Comparison of ENCODE assay signal across 8 mouse cellular contexts in the genomic region with DNA sequence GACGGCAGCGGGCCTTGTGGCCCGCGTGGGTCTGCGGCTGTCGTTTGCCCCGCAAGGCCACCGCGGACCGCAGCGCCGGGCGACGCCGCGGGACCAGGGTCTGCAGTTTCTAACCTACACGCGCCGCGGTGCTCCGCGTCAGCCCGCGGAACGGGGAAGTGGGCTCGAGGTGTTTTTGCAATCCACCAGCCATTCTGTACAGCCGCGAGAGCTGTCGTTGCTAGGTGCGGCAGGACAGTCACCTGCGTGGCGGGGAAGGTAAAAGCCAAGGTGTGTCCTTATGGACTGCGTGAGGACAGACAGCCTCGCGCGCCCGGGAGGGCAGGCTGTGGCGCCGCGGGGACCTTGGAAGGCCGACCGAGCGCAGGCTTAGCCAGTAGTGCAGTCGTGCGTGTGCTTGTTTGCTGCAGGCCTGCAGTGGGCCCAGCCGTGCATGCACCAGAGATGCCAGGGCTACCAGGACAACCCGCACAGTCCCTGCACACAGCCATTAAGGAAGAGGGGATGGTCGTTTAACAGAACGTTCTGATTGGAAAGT. TPM values are rescaled to one million over a fixed set of nuclear protein-coding genes. Genes with fewer than 3 reads are reported as not detected.
DNase-seq lines count a peak whose midpoint lies in the region; ATAC-seq and TF ChIP-seq lines count a peak whose summit lies in the region.

No protein-coding gene starts in this region.

- peak overlapping the region; percentile 98 for H3K4me3 ChIP-seq in midbrain, embryonic 15.5 days
- peak overlapping the region; percentile 98 for H3K4me3 ChIP-seq in spleen, adult 2 months (ENCODE audit: extremely low read depth, insufficient read depth, insufficient read length)

- H3K27ac ChIP-seq in midbrain, embryonic 15.5 days, result peak overlapping the region; percentile 98
- H3K27ac ChIP-seq in spleen, adult 2 months (ENCODE audit: insufficient read depth, low read length), result peak overlapping the region; percentile 94

- no peaks in the 10 kb centered on the region for H3K27me3 ChIP-seq in midbrain, embryonic 15.5 days (replicated peaks)
- H3K27me3 ChIP-seq in spleen, adult 2 months (ENCODE audit: control insufficient read depth, insufficient read depth, low read length), result no peaks in the 10 kb centered on the region

- H3K9ac ChIP-seq in midbrain, embryonic 15.5 days, result peak overlapping the region; percentile 92

- H3K4me1 ChIP-seq in midbrain, embryonic 15.5 days, result peaks cover 12% of the 10 kb centered on the region
- no peaks in the 10 kb centered on the region; the same call in 1 of the 2 replicates for H3K4me1 ChIP-seq in spleen, adult 2 months (ENCODE audit: control insufficient read depth, insufficient read depth, insufficient read length)

- peak; percentile 14 to 64 for DNase-seq in urinary bladder, adult 18-20 months (ENCODE audit: low spot score in 2 of 2)
- no peak for DNase-seq in urinary bladder, postnatal 10 days (ENCODE audit: low spot score)
- peak; percentile 64 for DNase-seq in embryo, embryonic 9.5 days (ENCODE audit: extremely low spot score)
- DNase-seq in heart, adult 8-10 months (ENCODE audit: low spot score), result peak; percentile 18
- DNase-seq in kidney, adult 8-10 months, result peak; percentile 24 to 50
- DNase-seq in liver, result peak; percentile 67
- DNase-seq in spleen, adult 2 months (ENCODE audit: low read depth in 1 of 2, low spot score in 2 of 2), result peak in 1 of 2 experiments; percentile 43

- TF ChIP-seq CTCF in spleen, adult 2 months (IDR thresholded peaks at IDR 0.05; ENCODE audit: extremely low read depth, insufficient read depth, insufficient read length, insufficient replicate concordance), result no peak

- no peaks in the 10 kb centered on the region for H3K36me3 ChIP-seq in midbrain, embryonic 15.5 days (replicated peaks)
- peaks cover 3% of the 10 kb centered on the region; the same call in 1 of the 2 replicates for H3K36me3 ChIP-seq in spleen, adult 2 months (ENCODE audit: control insufficient read depth, insufficient read depth, low read length)

- no peak; the same call in 1 of the 2 replicates for TF ChIP-seq POLR2A in spleen, adult 2 months (IDR thresholded peaks at IDR 0.05; ENCODE audit: low read depth, low read length)

- peak overlapping the region; percentile 52 for H3K4me2 ChIP-seq in midbrain, embryonic 15.5 days

- WGBS in midbrain, embryonic 15.5 days, result under 1% methylated on average over 49 of the region's 49 CpGs
- WGBS in spleen, adult 2 months, result under 1% methylated on average over 49 of the region's 49 CpGs

- no peaks in the 10 kb centered on the region for H3K9me3 ChIP-seq in midbrain, embryonic 15.5 days

- ATAC-seq in midbrain, embryonic 15.5 days (replicated peaks), result peak; percentile 85

RNA-seq across cellular contexts. Expression of gene Zfp398, which starts 0.6 kb away (rescaled TPM):
- 1 to 10 TPM; 5.9 to 8.4 (median 6.9) TPM for total RNA-seq in heart, adult 8-10 months (2022)
- polyA plus RNA-seq in midbrain, embryonic 15.5 days (2015; fragmentation: Nextera tagmentation; extraction: Ambion mirVana), result 20.9 and 22.5 TPM in 2 replicates
- polyA plus RNA-seq in spleen, adult 2 months (2012; rRNA removed), result 13.0 and 13.6 TPM in 2 replicates

RNA-seq across cellular contexts. Expression of gene Zfp786, which starts 5.4 kb away (rescaled TPM):
- 1 to 10 TPM in 3 of 4 experiments, under 1 TPM in 1; 0.97 to 1.3 (median 1.1) TPM for total RNA-seq in heart, adult 8-10 months (2022)
- polyA plus RNA-seq in midbrain, embryonic 15.5 days (2015; fragmentation: Nextera tagmentation; extraction: Ambion mirVana), result 21.1 and 22.8 TPM in 2 replicates
- polyA plus RNA-seq in spleen, adult 2 months (2012; rRNA removed), result 0.06 and 0.13 TPM in 2 replicates

RNA-seq across cellular contexts. Expression of gene Pdia4, which starts 22.8 kb away (rescaled TPM):
- total RNA-seq in heart, adult 8-10 months (2022), result 10 to 100 TPM; 35.8 to 45.8 (median 38.8) TPM
- polyA plus RNA-seq in midbrain, embryonic 15.5 days (2015; fragmentation: Nextera tagmentation; extraction: Ambion mirVana), result 138 and 149 TPM in 2 replicates
- 39.3 and 47.8 TPM in 2 replicates for polyA plus RNA-seq in spleen, adult 2 months (2012; rRNA removed)

RNA-seq across cellular contexts. Expression of gene Zfp282, which starts 41.0 kb away (rescaled TPM):
- 1 to 10 TPM; 3.7 to 4.5 (median 4.2) TPM for total RNA-seq in heart, adult 8-10 months (2022)
- 27.5 and 27.8 TPM in 2 replicates for polyA plus RNA-seq in midbrain, embryonic 15.5 days (2015; fragmentation: Nextera tagmentation; extraction: Ambion mirVana)
- polyA plus RNA-seq in spleen, adult 2 months (2012; rRNA removed), result 6.3 and 7.3 TPM in 2 replicates

Comparison
In these comparisons a context has a peak if more than half of its experiments do, and no peak if none do; other contexts are left out.
1. RNA of gene Zfp786, which starts 5.4 kb away (polyA plus RNA-seq): 21.1 to 22.8 TPM in midbrain, embryonic 15.5 days; 0.06 to 0.13 TPM in spleen, adult 2 months; every median in the first group is over 10 times any median in the second.